Mouse (Mus musculus): ENCODE measurements around the gene 9430015G10Rik.

Gene 9430015G10Rik

GRCm38 (mm10) chr4:156109570-156110331 lies at the start of gene 9430015G10Rik:
Gene 9430015G10Rik, plus strand, starts transcription at chr4:156109982.
- peak; percentile 100 for DNase-seq (ENCODE audit: low read depth, low spot score)

DNA sequence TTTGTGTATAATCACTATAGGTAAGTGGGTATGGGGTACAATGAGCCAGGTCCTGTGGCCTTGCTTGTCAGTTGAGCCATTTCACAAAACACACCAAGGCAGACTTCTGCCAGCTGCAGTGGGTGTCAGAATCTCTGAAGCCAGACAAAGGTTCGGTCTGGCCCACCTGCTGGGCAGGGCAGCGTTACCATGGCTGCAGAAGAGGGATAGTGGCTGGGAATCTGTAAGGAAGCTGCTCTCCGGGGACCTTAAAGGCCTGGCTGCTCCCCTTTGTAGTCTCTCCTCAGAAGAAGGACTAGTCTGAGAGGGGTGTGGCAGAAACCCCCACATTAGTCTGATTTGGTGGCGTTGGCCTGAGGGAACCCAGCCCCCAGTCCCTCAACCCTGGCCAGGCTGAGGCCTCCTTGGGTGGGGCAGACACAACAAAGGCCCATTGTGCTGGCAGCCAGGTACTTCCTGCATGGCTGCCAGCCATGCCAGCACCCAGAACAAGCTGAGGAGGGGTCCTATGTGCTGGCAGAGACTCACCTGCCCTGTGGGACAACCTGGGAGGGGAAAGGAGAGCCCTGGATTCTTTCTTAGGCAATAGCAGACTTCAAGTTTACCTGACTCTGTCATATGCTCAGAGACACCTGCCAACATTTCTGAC lies 45.8 kb upstream of the 9430015G10Rik start:
- peak; percentile 76 for DNase-seq (ENCODE audit: low read depth, low spot score)

- no peak for DNase-seq (ENCODE audit: low read depth, low spot score)
Observed at GRCm38 (mm10) chr4:156064510-156064897, 45.3 kb upstream of the 9430015G10Rik start.

- DNase-seq (ENCODE audit: low read depth, low spot score): no peak
Observed at GRCm38 (mm10) chr4:156065156-156065894, 44.5 kb upstream of the 9430015G10Rik start.

DNA sequence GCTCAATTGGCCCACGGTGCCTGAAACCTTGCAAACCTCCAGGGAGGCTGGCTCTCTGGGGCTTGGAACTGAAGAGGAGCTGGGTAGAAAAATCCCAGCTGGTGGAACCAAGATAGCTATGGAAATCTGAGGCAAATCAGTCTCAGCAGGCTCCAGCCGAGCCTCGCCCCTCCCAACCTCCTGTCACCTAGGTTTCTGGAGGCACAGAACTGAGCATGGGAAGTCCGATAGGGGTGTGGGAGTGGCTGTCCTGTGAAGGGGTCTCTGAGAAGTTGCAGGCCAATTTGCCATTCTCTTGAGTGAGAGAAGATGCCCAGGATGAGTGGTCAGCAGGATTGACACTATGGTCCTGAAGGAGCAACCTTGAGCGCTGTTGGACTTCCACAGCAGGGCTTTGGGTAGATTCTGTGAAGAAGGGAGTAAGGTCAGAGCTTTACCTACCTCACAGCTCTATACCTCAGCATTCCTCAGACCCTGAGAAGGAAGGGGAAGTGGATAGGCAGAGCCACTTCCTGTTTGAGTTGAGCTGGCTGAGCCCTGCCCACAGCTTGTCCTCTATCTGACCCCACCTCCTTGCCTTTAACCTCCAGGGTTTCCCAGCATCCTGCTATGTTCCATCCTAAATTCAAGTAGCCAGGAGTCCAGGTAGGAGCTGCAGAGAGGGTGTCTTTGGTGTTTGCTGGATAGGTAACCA lies 42.4 kb upstream of the 9430015G10Rik start:
- DNase-seq (ENCODE audit: low read depth, low spot score): peak; percentile 73

DNA sequence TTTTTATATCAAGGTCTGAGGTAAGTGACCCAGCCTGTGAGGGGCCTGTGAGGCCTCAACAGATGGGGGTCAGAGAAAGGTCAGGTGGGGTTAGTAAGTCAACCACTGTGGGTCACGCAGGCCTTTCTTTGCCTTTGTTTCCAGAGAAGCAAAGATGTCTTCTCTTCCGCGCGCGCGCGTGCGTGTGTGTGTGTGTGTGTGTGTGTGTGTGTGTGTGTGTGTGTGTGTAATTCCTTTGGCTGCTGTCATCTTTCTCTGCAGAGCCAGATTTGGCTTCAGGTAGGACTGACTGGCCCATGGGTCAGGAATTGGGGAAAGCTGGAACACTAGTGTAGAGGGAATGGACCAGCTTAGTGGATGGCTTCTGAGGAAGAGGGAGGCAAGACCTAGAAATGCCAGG lies 40.1 kb upstream of the 9430015G10Rik start:
- DNase-seq (ENCODE audit: low read depth, low spot score): no peak

DNA sequence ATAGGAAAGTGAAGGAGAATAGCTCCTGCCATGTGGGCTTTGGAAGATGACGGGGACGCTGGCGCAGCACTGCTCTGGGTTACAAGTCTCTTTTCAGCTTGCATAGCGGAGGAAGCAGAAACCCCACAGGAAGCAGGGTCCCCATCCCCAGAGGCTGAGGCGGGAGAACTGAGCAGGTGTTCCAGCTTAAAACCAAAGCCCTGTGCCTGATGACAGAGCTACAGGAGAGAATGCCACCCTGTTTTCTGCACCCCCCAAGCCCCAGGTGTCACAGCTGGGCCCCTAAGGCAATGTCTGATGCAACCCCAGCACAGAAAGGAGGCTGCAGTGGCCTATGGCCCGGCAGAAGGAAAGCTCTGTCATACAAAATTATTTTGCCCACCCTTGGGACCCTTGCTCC lies 39.5 kb upstream of the 9430015G10Rik start:
- no peak for DNase-seq (ENCODE audit: low read depth, low spot score)

DNA sequence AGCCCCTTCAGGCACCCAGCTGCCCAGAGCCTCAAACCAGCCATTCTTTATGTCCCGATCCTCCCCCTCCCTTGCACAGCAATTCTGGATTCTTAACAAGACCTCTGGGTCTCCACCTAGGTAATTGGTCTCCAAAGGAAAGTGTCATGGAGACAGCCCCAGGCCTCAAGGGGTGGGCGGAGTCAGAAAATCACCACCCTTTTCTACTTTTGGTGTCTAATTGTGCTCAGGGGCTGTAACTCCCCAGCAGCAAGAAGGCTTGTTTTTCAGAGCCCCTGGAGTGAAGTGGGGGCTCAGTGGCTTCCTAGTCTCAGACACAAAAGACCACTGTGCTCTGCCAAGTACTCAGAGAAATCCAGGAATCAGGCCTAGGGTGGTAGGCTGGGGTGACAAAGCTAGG lies 39.1 kb upstream of the 9430015G10Rik start:
- peak; percentile 66 for DNase-seq (ENCODE audit: low read depth, low spot score)

GRCm38 (mm10) chr4:156076911-156077382 lies 32.8 kb upstream of the 9430015G10Rik start:
- DNase-seq (ENCODE audit: low read depth, low spot score): no peak

DNA sequence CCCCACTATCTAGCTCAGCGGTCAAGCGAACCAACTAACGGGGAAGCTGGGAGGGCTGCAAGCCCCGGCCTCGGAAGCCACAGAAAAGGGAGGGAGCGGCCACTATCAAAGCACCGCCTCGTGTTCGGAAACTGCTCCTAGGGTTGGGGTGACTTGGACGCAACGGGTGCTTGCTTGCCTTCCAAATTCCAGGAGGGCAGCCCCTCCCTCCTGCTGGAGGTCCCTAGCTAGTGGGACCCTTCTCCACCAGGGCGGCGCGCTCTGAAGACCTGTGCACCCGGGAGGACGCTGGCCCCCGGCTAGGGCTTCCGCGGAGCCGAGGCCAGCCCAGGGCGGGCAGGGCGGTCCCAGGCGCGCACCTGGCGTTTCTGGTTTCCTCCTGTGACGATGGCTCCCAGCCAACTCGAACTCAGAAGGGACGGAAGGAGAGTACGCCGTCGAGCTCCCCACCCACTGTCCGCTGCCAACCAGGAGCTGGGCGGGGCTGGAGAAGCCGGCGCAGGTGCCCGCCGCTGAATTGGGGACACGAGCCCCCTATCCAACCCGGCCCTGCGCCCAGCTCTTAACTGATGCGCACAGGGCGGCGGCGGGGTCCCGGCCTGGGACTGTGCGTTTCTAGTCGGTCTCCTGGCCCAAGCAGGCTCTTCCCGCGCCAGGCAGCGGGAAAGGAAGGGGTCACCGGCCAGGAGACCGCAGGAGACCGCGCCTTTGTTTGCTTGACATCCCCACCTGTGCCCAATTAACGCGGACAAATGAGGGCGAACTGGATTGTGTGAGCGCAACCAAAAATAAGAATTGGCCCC lies 32.1 kb upstream of the 9430015G10Rik start:
- peak; percentile 62 for DNase-seq (ENCODE audit: low read depth, low spot score)

- no peak for DNase-seq (ENCODE audit: low read depth, low spot score)
Observed at GRCm38 (mm10) chr4:156082621-156083234, 27.1 kb upstream of the 9430015G10Rik start.

DNA sequence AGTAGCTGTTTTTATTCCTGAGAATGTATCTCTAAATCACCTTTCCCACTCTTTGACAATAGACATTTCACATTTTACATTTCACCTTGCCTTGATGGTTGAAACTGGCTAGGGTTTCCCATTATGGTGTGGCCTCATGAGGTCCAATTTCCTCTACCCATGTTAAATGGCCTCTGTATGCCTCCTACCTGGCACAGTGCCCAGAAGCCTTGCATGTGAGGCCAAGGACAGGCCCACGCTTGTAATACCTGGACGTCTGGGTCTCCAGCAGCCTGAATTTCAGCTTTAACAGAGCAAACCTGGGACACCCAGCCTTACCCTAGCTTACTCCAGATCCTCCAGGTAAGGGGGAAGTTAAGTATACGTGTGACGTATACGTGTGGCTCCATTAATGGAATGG lies 26.4 kb upstream of the 9430015G10Rik start:
- no peak for DNase-seq (ENCODE audit: low read depth, low spot score)

DNA sequence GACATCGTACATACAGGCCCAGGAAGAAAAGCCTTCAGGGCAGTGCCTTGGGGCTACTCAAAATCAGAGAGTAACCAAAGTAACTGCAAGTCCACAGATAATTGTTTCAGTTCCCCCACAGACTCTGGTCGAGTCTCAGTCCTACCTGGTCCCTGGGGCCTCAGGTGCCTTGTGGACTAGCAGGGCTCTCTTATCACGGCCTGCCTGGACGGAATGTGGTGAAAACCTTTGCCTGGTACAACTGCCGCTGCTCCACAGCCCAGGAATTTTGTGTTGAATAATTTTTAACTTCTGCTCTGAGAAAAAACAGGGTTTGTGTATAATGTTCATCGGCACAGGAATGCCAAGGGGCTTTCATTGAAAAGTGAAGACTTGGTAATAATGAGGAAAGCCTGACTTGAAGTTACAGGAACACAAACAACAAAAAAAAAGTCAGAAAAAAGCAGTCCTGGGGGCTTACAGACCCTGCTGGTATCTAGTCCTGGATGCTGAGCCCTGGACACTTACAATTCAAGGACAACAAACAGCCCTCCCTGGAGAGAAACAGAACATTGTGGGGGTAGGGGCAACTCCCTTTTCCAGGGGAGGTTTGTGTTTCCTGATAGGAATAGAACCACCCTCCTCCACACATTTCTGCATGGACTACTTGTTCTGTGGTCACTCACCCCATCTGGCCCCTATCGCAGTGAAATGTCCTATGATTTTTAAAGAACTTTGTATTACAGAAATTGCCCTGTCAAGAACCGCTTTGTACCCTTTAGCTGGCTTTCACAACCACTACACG lies 25.5 kb upstream of the 9430015G10Rik start:
- DNase-seq (ENCODE audit: low read depth, low spot score): no peak

- no peak for DNase-seq (ENCODE audit: low read depth, low spot score)
Observed at GRCm38 (mm10) chr4:156085256-156085655, 24.5 kb upstream of the 9430015G10Rik start.

DNA sequence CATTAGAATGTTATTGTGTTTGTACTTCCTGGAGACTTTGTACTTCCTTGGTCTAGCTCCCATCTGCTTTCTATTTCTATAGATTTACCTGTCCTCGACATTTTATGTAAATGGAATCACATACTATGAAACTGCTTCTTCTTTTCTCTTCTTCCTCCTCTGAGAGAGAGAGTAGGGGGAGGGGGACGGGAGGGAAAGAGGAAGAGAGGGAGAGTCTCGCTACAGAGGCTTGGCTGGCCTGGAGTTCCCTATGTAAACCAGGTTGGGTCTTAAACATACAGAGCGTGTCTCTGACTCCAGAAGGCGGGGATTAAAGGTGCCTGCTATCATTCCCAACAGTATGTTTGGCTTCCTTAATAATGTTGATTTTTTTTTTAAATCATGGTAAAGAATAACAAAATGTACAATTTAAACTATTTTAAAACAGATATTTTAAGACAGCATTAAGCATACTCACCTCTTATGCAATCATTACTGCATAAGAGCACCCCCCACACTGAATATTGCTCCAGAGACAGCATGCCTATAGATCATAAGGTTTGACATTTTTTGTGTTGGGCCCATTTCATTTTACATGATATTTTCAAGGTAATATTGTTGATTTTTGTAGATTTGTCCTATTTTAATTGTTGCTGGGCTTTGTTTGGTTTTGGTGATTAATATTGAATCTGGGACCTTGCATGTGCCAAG lies 22.2 kb upstream of the 9430015G10Rik start:
- no peak for DNase-seq (ENCODE audit: low read depth, low spot score)

GRCm38 (mm10) chr4:156091236-156091635 lies 18.5 kb upstream of the 9430015G10Rik start:
- DNase-seq (ENCODE audit: low read depth, low spot score): no peak

DNA sequence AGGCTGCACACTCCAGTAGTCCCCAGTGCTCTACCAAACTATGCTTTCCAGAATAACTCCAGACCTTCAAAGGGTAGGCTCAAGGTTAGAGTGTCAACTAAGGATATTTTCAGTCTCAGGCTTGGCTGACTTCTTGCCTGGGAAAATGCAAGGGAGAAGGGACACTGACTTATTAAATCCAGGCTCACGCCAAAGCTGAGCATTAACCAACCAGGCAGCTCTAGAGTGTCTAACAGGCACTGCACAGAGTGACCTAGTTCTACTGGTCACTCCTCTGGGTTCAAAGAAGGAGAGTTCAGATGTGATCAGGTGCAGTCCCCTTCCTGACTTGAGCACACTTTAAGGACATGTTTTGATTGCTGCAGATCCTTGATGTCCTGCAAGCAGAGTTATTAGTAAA lies 17.0 kb upstream of the 9430015G10Rik start:
- DNase-seq (ENCODE audit: low read depth, low spot score): no peak

DNA sequence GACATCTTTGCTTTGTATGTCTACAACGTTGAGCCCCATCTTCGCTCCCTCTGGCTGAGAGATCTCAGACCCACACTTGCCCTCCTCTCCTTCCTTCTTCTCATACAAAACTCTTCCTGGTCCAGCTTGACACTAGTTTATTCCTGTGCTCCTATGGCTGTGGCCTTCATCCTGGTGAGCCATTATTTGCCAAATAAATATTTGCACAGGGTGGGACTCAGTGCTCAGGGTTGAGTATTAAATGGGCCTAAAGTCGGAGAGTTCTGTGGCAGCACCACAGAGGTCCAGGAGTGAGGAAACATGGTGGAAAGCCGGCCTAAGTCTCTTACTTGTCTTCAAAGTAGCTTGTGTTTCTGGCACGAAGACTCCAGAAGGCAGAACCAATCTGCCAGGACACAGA lies 16.0 kb upstream of the 9430015G10Rik start:
- DNase-seq (ENCODE audit: low read depth, low spot score): no peak

DNA sequence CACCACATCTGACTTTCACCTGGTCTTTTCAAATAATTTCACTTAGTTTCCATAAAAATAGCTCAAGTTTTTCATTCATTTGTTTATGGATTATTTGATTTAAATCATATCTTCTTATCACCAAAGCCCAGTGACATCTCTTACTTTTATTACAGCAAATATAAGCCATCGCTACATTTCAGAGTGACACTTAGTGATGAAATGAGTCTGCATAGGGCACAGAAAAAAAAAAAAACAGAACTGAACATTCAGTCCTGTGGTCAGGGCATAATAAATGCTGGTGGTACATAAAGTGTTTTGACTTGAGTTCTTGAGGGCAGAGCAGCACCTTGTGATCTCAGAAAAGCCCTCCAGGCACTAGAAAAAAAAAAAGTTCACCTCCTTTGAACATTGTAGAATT lies 13.6 kb upstream of the 9430015G10Rik start:
- no peak for DNase-seq (ENCODE audit: low read depth, low spot score)

All from ZHBTc4 (cell line).